Mouse (Mus musculus) activated CD4-positive, CD25-positive, alpha-beta regulatory T cell, adult 9 weeks (primary cell): ENCODE measurements around the gene Tap2. TPM values are rescaled to one million over a fixed set of nuclear protein-coding genes. Genes with fewer than 3 reads are reported as not detected.

ENCODE experiments used
- polyA plus RNA-seq: library from polyadenylated mRNA; unstranded; fragments of 100-300 nt; shearing (Covaris generic); gene quantifications from one replicate; pipeline ENCODE4 v1.2.1, GENCODE M21; 2017

Tap2 gene
- polyA plus RNA-seq: 455 TPM

DNA sequence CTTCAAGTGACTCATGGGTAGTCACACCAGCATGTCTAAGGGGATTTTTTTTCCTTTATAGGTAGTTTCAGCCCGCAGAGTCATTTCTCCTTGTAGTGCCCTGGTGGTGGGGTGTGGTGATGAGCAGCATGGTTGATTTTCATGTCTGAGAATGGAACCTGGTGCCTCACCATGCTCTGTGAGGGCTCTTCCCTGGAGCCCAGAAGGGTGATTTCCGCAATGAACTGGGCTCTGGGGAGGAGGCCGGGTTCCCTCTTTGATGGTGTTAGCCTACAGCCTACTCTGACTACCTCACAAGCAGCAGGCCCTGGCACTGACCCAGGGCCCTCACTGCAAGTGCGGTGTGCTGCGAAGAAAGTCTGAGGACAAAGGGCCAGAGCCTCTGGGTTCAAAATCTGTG is at the start of gene Tap2:
Gene Tap2 (plus strand): TSS at position 84 of the 400 bp plus-strand sequence.

DNA sequence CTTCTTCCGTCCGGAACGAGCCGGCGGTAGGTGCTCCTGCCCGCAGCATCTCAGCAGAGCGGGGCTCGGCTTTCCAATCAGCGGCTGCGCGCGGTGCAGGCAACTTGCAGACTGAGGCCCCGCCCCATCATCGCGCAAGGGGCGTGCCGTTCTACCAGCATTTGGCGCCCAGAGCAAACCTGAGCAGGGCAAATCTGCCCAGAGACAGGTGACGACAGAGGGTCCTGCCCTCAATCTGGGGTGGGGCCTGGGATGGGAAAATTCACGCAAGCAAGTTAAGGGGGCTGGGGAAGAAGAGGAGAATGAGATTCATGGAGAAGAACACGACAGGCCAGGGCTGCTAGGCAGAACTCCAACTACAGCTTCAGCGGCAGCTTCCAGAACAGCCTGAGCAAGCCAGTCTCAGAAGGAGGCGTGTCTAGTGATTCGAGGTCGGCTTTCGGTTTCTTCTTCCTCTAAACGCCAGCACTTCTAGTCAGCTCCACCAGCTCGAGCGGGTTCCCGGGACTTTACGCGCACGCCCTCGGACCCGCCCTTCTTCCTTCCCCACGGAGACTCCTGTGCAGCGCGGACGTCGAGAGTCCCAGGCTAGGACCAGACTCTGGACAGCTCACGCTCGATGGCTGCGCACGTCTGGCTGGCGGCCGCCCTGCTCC is 15.9 kb upstream of the Tap2 start, which contains the start of the genes Tap1 and Psmb9:
Gene Tap1 (plus strand): TSS at position 293 of the 656 bp plus-strand sequence.
Gene Psmb9 (minus strand): TSS at position 504 of the 656 bp plus-strand sequence.

DNA sequence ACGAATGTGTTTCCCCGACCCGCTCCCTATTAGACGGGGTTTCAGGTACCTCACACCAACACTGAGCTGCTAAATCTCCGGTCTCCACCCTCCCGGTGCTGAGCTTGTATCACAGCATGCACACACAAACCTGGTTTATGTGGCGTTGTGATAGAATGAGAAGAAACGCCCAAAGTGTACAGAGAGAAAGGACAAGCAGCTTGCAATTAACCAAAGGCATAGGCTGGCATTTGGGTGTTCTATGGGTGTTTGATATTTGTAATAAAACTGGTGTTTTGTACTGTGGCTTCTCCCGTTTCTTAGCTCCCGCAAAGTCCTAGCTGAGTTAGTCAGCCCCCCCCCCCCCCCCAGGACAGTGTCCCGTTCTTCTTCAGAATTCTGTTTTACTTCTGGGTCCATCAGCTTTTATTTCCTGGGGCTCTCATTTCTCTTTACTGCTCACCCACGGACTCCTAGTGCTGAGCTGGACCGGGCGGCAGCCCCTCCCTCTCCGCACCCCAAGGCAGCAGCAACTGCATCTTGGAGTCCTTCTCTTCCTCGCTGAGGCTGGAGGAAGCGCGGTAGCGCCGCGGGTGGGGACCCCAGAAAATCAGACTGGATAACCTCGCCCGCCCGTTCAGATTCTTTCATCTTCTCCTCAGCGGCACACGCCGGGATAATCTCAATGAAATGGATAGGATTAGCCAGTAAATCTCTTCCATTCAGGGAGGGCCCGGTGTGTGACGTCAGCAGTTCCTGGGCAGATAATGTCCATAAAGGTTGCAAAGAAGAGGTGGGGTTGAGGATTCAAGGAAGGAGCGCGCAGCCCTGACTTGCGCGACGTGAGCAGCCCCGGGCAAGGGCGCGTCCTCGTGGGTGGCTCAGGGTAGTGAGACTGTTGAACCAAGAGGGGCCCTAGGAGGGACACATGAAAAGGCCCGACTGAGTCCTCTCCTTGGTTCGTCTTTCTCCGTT is 6.1 kb upstream of the Tap2 start, which contains the start of gene Psmb8:
Gene Psmb8 (plus strand): TSS at position 781 of the 954 bp plus-strand sequence.

DNA sequence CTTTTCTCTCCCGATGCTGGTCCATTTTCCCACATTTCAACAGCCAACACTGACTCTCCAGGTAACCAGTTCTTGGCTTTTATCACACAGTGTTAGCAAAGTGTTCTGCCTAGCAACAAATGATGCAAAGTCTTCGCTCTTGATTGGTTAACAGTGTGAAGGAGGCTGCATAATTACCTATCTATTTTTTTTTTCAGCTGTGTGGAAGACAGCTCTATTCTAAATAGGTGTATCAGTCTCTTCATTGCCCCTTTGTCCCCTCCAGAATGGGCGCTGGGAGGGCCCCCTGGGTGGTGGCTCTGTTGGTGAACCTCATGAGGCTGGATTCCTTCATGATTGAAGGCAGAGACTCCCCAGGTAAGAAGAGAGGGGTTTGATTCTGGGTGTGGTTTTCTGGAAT is 35.4 kb downstream of the Tap2 start, which contains the start of gene H2-Ob:
Gene H2-Ob (plus strand): TSS at position 198 of the 400 bp plus-strand sequence.

GRCm38 (mm10) chr17:34257594-34258375 is 54.5 kb downstream of the Tap2 start, which contains the start of gene H2-Ab1:
TSS of gene H2-Ab1 (plus strand) at chr17:34257689.

Other genes starting within 250 kb of the Tap2 start
- gene Vps52, start 247.7 kb upstream of the Tap2 start, polyA plus RNA-seq: 89.2 TPM
- gene Rps18, start 247.5 kb upstream of the Tap2 start, polyA plus RNA-seq: 2,816 TPM
- gene H2-K1, start 203.2 kb upstream of the Tap2 start, polyA plus RNA-seq: 13,533 TPM
- gene Ring1, start 178.8 kb upstream of the Tap2 start, polyA plus RNA-seq: 21.4 TPM
- 41.5 TPM for gene H2-Ke6, start 175.5 kb upstream of the Tap2 start, polyA plus RNA-seq
- 132 TPM for gene Slc39a7, start 171.8 kb upstream of the Tap2 start, polyA plus RNA-seq
- 22.6 TPM for gene Rxrb, start 171.7 kb upstream of the Tap2 start, polyA plus RNA-seq
- gene Col11a2, start 164.1 kb upstream of the Tap2 start, polyA plus RNA-seq: 3.3 TPM
- gene H2-Oa, start 111.2 kb upstream of the Tap2 start, polyA plus RNA-seq: 34.3 TPM
- 108 TPM for gene H2-DMa, start 84.0 kb upstream of the Tap2 start, polyA plus RNA-seq
- gene Brd2, start 80.9 kb upstream of the Tap2 start, polyA plus RNA-seq: 142 TPM
- gene H2-DMb2, start 60.2 kb upstream of the Tap2 start, polyA plus RNA-seq: 5.1 TPM
- 4.3 TPM for gene H2-DMb1, start 50.5 kb upstream of the Tap2 start, polyA plus RNA-seq
- 516 TPM for gene Tap1, start 16.0 kb upstream of the Tap2 start, polyA plus RNA-seq
- 713 TPM for gene Psmb9, start 15.8 kb upstream of the Tap2 start, polyA plus RNA-seq
- 1,545 TPM for gene Psmb8, start 5.8 kb upstream of the Tap2 start, polyA plus RNA-seq
- 78.8 TPM for gene H2-Ob, start 35.4 kb downstream of the Tap2 start, polyA plus RNA-seq
- gene H2-Ab1, start 54.2 kb downstream of the Tap2 start, polyA plus RNA-seq: 31.4 TPM
- 20.8 TPM for gene H2-Aa, start 84.3 kb downstream of the Tap2 start, polyA plus RNA-seq
- gene H2-Eb1, start 102.3 kb downstream of the Tap2 start, polyA plus RNA-seq: 18.7 TPM
- 0.11 TPM for gene H2-Eb2, start 122.1 kb downstream of the Tap2 start, polyA plus RNA-seq
- 0.39 TPM for gene Btnl2, start 151.3 kb downstream of the Tap2 start, polyA plus RNA-seq
- not detected for gene Btnl1, start 173.6 kb downstream of the Tap2 start, polyA plus RNA-seq
- 0.27 TPM for gene BC051142, start 195.3 kb downstream of the Tap2 start, polyA plus RNA-seq